Mouse (Mus musculus) erythroid progenitor cell, adult 5-6 weeks (primary cell): Measurements from ENCODE around the gene Arf1. TPM values are rescaled to one million over a fixed set of nuclear protein-coding genes. Genes with fewer than 3 reads are reported as not detected.
"Not testable (repeated sequence)": the region's sequence is repeated elsewhere in the genome, so short reads cannot be mapped to it uniquely, and the experiment has no call there.

Experiments
- ATAC-seq: replicated peaks from 2 replicates; pipeline ENCODE4 v1.8.0; 2016; ENCODE audit warnings: moderate number of reproducible peaks, mild to moderate bottlenecking, moderate TSS enrichment, inconsistent platforms; ENCODE audit not compliant: poor library complexity, low FRiP score, severe bottlenecking
- total RNA-seq, 2 experiments: library from RNA; stranded (forward) in 1 of 2; stranded (reverse) in 1 of 2; fragments of 150-400 nt in 1 of 2; fragments of 186-747, 209-891 nt in 1 of 2; gene quantifications; 2 replicates each; pipeline versions ENCODE4 v1.2.3 to v1.2.4; 2015 to 2017; ENCODE audit warnings: low replicate concordance in 2 of 2

The Arf1 gene
- total RNA-seq, 2 experiments from 2014 or later: 107 to 118 TPM

DNA sequence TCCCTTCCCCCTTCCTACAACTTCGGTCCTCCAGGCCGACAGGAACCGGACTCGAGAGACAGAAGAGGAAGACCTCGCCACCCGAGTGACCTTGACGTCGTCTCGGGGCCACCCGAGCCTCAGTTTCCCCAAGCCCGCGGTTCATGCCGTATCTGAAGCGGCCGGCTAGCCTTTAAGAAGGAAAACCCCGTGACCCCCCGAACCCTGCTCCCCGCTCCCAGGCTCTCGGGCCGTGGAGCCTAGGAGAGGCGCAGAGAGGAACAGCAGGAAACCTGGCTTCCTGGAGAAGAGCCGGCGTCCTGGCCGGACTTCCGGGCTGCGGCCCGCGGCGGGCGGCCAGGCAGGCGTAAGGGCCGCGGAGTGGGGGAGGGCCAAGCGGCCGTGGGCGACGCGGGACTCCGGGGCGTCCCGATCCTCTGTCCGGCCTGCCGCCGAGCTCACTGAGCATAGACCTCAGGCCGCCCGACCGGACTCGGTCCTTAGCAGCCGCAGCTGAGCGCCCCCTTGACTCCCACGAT, 407 bp downstream of the Arf1 start:
- peak; percentile 22 for ATAC-seq

DNA sequence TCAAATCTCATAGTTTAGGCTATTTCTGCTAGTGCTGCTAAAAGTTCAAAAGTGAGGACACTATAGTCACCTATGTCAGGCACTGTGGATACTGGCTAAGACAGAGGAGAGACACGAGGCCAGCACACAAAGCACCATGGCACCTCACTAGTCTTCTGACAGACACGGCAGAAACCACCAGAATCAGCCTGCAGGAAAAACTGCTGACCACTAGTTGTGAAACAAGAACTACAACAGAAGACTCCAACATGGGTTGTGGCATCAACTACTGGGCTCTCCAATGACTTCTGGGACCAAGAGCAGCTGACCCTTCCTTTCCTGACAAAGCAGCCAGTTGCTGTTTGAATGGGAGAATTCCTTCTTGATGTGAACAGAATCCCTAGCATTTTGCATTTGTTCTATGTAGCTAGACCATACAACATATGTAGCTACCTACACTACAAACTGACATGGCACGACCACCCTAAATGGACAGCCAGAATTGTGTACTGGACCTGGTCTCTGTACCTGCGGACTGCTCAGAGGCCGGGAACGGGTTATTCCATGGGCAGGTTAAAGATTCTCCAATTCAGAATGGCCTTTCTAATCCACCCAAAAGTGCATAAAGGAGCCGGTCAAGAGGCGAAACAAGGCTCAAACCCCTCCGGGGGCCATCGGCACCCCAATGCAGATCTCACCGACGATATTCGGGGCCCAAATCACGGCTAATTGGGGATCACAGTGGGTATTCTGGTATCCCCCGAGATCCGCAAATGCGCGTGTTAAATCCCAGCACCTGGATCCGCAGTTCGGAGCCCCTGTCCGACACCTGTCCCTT, 1.1 kb downstream of the Arf1 start:
- no peak for ATAC-seq

DNA sequence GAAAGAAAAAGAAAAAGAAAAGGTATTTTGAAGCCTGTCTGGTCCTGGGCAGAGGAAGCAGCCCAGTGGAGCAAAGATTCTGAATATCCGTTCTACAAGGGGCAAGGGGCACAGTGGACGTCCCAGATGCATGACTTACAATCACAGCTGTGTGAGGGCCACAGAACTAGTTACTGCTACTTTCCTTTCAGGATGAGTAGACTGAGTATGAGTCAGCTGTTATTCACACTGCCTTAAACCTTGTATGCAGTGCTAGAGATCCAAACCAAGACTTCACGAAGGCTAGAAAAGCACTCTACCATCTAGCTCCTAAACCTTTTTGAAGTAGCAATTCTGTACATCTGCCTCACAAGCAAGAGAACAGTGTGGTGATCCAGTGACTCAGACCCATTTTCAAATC, 1.8 kb downstream of the Arf1 start:
- ATAC-seq: no peak

DNA sequence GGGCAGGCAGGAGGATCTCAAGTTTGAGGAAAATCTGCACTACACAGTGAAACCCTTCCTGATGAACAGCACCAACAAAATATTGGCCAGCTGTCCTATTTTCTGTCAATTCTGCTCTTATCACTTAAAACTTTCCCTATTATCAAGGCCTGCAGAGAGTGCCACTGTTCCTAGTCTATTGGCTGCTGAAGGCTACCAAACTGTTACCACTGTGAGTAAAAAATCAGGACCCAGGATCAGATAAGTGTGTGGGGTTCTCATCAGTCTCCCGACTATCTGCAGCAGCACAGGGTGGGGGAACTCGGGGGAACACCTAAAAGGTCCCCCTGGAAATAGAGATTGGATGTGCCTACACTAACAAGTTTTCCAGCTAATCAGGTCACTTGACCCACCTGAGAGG, 2.9 kb downstream of the Arf1 start:
- ATAC-seq: no peak

DNA sequence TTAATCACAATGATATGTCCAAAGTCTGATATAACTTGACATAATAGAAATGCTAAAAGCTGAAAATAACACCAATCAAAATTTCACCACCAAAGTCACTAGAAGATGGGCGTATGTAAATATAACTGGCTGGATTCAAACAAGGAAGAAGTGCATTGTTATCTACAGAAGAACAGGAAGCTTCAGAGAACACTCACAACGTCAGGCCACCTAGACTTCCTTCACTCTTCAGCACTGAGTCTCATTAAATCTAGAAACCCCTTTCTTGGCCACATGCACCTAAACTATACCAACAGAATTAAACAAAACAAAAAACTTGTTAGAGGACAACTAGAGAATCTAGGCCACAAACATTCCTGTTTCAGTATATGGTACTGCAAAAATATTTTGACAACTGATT, 3.6 kb downstream of the Arf1 start:
- ATAC-seq: no peak

DNA sequence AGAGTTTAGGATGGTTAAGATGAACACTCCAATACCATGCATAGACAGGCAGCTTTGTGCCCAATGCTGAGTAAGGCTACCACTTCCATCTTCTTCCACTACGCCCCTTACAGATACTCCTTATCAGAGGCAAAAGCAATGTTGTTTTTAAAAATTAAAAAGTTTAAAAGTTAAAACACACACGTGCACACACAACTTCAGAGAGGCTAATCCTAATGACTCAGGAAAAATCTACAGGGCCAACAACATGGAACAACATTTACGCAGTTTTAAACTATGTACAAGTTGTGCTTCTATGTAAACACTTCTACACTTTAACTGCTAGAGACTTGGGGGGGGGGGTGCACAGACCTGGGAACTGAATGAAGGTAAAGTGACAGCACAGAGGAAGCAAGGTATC, 4.0 kb downstream of the Arf1 start:
- no peak for ATAC-seq

DNA sequence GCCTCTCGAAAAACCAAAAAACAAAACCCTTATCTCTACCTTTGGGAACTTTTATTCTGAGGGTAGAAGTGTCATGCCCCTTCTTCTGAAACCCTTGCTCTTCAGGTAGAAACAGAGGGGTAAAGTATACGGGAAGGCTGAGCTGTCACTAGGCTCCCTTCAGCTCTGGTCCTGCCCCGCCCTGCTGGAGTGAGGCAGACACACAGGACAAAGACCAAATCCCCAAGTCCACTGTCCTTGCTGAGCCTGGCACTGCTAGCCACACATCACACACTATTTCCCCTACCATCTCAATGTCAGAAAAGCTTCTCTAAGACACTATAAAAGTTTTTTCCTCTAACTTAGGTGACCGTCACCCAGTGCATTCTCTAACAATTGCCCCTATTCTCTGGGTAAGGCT, 5.8 kb downstream of the Arf1 start:
- ATAC-seq: no peak

DNA sequence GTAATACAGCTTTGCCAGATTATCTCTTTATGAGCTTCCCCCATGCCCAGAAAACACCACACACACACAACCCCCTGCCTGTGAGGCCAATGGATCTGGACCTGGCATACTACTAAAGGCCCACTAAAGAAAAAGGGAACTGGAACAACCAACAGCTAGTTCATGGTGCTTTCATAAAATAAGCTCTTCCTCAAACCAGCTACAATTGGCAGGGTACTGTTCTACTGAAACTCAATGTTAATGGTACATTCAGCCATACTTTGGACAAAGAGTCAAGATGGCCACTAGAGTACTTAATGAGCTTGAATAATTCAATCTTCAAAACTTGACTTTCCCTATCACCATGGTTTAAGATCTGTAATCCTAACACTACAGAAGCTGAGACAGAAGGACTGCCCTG, 6.5 kb downstream of the Arf1 start:
- ATAC-seq: no peak

DNA sequence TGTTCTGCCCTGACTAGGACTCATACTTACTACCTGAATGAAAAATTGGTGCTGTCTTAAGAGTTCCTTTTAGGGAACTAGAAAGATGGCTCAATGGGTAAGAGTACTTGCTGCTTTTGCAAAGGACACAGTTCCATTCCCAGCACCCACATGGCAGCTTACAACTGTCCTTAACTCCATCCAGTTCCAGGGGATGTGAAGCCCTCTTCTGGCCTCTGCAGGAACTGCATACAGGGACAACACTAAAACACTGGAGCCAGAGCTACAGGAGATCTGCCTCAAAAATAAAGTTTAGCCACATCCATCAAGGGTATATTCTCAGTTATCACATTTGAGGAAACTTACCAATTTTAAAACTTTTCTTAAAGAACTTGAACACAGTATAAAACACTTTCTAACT, 9.0 kb downstream of the Arf1 start:
- peak; percentile 66; the same call in 1 of the 2 replicates for ATAC-seq

DNA sequence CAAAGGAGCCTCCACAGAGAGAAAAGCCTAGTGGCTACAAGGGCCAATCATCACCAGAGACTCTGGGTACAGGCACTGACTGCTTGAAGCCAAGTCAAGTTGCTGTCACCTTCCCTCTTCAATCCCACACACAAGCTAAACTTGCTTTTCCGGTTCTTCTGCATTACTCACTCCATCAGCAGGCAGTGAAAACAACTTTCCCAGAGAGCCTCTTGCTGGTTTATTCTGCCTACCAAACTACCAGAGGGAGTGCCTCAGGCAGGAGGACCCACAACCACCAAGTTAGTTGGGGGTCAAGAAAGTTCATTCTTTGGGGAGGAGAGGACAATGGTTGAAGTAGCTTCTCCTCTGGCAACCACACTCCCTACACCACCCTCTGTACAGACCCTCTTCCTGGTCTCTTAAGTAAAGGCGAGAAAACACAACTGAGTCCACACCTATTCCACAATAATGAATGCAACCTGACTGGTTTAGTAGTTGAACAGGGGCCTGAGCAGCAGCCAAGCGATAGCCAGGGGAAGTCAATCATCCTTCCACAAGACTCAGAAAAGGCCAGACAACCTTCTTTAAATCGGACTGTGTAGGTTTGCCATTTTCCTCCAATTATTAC, 9.6 kb downstream of the Arf1 start:
- 0 out of 2 replicates have a peak, but pooled peaks have one; percentile 8 for ATAC-seq

DNA sequence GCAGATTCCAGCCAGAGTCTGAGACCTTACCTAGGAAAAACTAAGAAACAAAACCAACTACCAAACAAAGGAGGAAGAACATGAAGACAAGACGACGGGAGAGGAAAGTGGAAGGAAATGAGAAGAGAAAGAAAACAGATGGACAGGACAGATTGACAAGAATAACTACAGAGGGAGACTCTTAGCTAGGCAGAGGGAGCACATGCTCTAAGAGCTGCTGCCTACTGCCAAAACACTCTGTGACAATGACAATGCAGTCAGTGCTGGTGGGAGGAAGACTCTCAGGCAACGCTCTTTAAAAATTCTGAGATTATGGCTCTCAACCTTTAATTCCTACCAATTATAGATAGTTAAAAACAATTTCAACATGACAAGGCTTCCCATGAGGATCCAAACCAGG, 11.1 kb downstream of the Arf1 start:
- no peak for ATAC-seq

DNA sequence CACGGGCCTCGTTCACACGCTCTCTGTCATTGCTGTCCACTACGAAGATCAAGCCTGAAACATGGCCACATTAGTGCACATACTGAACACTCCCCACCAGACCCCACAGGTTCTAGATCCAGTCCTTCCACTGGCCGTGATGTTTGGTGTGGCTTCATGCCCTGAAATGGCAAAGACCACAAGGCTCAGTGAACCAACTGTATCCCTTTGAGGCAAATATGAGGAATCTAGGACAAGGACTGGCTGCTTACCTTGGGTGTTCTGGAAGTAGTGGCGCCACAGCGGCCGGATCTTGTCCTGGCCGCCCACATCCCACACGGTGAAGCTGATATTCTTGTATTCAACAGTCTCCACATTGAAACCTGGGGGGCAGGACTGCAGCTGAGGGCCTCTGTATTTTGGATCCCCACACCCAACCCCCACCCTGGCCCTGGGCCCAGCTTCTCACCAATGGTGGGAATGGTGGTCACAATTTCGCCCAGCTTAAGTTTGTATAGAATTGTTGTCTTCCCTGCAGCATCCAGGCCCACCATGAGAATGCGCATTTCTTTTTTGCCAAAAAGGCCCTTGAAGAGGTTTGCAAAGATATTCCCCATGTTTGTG, 15.1 kb downstream of the Arf1 start:
- ATAC-seq: no peak

DNA sequence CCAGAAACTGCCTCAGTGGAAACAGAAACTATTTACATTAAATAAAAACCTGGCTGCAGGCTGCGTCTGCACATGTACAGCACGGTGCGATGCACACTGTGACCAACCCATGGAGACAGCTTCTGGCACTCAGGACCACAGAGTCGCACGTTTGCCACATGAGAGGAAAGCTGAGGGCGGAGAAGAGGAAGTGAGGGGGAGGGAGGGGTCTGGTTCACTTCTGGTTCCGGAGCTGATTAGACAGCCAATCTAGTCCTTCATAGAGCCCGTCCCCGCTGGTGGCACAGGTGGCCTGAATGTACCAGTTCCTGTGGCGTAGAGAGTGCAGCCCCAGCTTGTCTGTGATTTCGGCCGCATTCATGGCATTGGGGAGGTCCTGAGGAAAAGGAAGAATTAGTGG, 15.8 kb downstream of the Arf1 start:
- ATAC-seq: not testable (repeated sequence)

DNA sequence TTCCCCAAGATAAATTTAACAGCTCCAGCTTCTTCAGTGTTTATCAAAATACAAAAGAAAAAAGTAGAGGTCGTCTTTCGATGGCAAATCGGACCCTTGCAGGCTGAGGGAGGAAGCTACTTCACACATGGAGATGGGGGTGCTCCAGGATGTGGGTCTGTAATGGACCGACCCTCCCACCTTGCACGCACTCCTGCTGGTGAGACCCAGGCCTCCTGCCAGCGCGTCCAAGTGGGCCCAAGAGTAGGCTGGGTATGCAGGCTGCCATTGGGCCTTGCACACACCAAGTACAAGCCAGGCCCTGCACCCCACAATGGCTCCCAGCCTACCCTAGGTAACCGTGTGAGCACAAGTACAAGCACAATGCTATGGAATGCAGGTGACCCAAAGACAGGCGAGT, 16.5 kb downstream of the Arf1 start:
- not testable (repeated sequence) for ATAC-seq

DNA sequence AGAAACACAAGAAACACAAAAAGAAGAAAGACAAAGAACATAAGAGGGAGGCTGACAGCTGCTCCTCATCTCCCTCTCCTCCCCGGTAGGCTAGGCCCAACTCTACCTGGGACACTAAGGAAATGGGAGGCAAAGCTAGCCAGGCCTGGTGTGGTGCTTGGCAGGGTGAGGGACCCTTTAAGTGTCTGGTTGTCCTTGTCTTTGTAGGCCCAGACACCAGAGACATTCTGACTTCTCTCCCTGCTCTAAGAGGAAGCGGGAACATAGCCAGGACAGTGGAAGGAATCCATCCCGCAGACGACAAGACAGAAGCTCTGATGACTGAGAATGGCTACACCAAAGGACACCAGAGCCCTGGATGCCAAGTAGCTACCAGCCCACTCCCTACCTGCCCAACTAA, 18.1 kb downstream of the Arf1 start:
- no peak for ATAC-seq

DNA sequence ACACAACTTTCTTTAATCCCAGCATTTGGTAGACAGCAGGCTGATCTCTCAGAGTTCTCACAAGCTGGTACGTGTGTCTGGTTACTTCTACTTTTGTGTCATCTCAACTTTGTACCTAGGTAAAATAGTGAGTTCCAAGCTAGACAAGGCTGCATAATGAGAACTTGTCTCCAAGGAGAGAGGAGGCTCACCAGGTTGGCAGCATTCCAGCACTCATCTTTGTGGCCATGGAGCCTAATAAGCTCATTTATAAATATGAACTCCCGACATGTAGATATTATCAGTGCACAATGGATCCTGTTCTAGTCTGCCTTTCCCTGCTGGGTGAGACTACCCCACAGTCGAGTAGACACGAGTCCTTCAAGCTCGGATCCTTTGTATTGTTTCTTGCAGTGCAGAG, 18.5 kb downstream of the Arf1 start:
- no peak for ATAC-seq

DNA sequence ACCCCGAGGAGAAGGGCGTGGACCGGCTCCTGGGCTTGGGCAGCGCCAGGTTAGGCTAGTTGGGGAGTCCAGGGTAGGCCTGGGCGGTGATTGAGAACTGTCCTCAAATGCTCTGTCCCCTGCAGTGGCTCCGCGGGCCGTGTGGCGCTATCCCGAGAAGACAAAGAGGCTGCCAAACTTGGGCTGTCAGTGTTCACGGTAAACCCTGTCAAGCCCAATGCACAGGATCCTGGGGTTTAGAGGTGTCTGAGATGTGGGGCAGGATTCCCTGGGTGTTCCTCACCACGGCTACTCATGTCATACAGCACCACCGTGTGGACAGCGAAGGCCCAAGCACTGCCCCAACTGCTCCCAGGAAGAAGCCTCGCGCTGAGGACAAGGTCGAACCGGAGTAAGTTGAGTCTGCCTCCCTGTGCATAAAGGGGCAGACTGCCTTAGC, 19.0 kb downstream of the Arf1 start:
- peak; percentile 87 for ATAC-seq

DNA sequence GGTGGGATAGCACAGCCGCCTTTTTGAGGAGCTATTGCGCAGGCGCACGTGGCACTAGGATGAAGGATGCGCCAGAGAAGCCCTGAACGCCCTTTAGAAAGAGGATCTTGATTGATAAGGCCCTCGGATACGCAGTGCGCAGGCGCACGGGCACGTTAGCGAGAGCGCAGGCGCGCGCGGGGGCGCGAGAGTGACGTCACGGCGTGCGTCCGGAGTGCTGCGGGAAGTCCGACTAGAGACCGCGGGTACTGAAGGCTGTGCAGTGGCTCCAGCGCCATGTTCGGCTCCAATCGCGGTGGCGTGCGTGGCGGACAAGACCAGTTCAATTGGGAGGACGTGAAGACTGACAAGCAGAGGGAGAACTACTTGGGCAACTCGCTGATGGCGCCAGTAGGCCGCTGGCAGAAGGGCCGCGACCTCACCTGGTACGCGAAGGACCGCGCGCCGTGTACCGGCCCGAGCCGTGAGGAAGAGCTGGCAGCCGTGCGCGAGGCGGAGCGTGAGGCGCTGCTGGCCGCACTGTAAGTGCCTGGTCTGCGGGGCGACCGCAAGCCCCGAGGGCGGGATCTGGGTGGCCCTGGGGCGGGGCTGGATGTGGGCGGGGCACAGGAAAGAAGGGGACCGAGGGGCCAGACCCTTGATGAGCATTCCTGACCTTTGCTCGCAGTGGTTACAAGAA, 19.8 kb downstream of the Arf1 start, which contains the start of gene 2310033P09Rik:
2310033P09Rik (plus strand) TSS at position 169 of the 679 bp plus-strand sequence.
- peak; percentile 85 for ATAC-seq

DNA sequence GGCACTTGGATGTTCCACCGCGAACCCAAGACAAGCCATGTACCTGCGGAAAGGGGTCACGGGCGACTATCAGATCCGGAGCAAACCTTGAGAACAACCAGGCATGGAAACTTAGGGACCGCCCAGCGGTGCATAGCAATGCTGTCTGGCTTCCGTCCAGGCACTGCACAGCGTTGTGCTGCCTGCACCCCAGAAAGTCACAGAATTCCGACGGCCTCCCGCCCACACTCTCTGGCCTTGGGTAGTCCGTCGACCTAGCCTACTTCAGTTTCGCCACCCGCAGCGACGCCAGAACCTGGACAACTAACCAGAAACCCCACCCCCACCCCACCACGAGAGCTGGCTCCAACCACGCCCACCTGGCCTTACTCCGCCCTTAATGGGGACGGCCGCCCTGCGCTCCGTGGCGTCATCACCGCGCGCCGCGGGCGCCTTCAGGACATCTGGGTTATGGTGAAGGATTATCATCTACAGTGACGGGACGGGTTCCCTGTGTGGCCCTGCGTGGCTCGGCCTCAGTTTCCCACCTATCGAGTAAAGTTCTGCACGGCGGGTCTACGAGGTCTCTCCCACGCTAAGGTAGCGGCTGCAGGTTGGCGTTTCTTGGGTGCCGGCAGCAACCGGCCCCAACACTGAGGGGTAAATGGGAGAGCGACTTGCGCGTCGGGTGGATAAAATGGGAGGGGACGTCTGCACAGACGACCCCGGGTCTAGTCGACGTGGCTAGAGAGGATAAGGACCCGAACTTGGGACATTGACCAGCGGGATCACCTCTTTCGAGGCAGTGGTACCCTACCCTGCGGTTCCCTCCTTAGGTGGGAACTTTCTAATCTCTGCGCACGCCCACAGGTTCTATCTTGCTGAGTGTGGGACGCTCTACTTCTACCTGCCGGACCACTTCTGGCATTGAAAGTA, 25.7 kb downstream of the Arf1 start, which contains the start of gene Mrpl55:
Mrpl55 (plus strand) TSS at position 406 of the 915 bp plus-strand sequence.
- peak; percentile 95 for ATAC-seq
